Mouse (Mus musculus) kidney, postnatal 25 days (tissue): ENCODE data around the gene Ptprr.

ENCODE experiments used
- DNase-seq, 2 experiments: peaks; one replicate each; pipeline ENCODE4 v3.0.0; 2021; ENCODE audit warnings: mixed read lengths in 2 of 2

Gene Ptprr

GRCm38 (mm10) chr10:116199035-116199434, 181.0 kb downstream of the Ptprr start:
- peak; percentile 23 to 36 for DNase-seq

DNA sequence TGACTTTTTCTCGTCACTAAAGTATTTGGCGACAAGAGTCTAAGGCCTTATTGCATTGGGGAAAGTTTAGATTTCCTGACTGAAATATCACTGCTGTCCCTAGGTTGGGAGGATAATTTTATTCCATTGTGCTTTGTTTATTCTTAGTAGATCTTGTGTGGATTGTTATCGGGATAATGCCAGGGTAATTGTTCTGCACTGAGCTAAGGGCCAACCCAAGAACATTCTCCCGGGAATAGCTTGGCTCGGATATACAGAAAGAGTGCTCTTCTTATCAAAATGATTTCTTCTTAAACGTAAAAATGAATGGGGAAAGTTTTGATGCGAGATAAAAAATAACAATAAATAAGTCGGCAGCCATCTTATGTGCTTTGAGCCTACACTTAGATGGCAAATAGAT, 183.5 kb downstream of the Ptprr start:
- no peak for DNase-seq

- peak; percentile 54 to 73 for DNase-seq
Observed at GRCm38 (mm10) chr10:116205580-116206358, 187.8 kb downstream of the Ptprr start.

GRCm38 (mm10) chr10:116206449-116206848, 188.4 kb downstream of the Ptprr start:
- peak; percentile 23 to 57 for DNase-seq

DNA sequence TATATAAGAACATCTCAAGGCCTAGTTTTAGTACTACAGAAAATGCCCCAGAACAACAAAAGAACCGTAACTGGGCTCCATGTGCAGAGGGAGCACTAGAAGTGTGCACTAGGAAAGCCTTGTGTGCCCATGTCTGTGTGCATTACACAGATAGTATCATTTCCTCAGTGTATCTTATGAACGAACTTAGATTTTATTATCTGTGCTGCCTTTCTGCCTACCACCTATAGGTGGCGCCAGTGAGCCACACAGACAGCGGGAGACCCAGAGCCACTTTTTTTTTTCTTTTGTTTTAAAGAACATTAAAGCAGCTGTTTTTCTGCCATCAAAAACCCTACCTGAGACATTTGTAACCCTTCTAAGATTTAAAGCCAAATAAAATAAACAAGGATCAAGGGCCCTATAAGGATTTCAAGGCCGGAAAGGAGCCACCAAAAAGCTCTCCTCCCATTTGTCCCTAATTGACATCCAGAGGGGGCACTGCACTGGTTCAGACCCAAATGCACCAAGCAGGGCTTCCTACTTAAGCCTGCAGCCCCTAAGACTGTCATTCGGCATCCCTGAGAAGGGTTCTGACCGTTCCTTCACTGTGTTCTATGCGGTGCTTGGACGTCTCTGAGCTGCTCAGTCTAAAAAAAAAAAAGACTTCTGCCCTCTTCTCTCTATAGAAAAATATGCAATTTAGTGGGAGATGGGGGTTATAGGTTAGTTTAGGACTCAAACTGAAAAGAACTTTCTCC, 190.1 kb downstream of the Ptprr start:
- peak; percentile 60 to 67 for DNase-seq

DNA sequence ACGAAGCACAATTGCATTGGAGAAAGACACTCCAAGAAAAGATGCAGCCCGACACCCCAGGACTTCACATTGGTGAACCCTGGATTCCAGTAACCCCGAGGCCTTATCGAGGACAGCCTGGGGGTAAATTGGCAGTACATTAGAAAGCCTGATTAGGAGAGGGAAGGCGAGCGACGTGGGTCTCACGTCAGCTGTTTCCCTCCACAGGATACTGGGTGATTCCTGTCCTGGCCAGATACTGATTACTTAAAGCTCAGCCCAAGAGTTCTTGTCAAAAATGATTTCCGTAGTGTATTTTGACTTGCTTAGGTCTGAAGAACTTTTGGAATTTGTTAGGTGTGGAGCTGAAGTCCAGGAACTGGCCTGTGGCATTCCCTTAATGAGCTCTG, 190.7 kb downstream of the Ptprr start:
- DNase-seq = peak; percentile 36 to 64

DNA sequence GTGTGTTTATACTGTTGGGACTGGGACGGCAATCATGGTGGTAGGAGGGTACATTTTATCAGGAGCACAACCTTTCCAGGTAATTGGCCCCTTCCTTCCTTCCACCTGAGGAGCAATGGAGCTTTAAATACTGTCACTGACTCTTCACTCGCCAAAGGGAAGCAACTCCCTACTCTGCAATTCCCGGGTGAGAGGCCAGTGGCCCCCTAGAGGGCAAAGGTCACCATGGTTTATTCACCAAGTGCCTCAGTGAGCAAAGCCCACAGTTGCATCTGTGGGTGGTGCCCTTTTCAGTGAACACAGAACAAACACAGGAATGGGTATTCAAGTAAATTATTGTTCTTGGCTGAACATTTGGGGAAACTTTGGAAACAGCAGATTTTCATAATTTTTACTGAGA, 194.1 kb downstream of the Ptprr start:
- DNase-seq = peak in 1 of 2 experiments; percentile 12

DNA sequence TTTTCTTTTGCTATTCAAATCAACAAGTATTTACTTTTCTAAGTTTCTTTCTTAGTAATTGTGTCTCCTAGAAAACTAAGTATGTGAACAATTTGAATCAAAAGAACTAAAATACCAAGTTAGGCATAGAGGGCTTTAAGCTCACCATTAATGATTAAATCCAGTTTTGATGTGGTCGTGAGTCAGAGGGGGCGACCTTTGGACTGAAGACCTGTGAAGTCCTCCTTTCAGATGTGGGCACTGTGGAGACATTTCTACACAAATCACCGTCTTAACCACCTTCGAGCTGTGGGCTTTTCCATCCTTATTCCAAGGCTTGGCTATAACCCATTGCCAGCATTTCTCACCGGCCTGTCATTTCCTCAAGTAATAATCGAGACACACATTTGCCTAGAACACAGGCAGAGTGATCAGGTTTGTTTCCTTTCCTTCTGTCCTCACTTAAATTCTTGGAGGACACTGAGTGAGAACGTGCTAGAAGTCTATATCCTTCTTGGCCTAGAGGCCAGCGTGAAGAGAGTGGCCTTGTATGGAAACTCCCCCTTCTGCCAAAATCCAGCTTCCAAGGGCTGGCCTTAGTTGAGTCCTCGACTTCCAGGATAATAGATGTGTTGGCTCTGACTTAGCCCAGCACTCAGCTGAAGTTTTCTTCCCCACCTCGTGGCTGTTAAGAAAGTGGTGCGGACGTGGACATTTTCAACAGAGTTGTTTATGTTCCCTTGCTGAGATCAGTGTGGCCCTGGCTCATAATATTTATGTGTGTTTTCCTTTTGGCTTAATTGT, 202.5 kb downstream of the Ptprr start:
- DNase-seq = peak; percentile 73 to 83

DNA sequence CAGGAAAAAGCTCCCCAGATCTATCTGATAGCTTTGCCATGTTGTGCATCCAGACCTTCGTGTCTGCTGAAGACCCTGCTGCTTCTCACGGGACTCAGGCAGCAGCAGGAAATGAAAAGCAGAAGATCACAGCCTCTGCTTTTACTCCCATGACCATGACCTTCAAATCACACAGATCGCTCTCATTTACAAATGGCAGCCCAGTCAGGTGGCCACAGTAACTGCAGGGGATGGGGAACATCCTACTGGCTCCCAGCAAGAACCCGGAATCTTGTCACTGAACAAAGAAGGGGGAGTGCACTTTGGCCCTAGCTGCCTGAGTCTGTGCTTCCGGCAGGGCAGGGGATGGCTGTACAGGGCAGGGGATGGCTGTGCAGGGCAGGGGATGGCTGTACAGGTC, 217.3 kb downstream of the Ptprr start:
- DNase-seq = no peak

- no peak for DNase-seq
Observed at GRCm38 (mm10) chr10:116242200-116242599, 224.2 kb downstream of the Ptprr start.

GRCm38 (mm10) chr10:116243373-116243772, 225.4 kb downstream of the Ptprr start:
- DNase-seq = peak in 1 of 2 experiments; percentile 44

DNA sequence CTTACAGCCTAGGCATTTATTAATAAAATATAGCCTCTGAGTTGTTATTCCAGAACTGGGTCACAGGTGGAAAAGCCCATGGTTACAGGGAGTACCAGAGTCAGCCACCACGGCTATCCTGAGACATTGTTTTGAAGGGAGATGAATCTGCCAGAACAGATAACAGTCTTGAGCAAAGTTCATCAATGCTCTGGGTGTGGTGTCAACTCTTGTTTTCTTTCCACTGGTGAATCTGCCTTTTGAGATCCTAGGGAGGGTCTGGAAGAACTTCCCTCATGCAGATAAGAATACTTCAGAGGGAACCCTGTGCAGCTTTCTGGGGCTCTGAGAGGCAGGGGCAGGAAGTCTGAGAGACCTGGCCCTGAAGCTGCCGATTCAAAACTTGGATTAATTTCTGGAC, 227.6 kb downstream of the Ptprr start:
- no peak for DNase-seq

DNA sequence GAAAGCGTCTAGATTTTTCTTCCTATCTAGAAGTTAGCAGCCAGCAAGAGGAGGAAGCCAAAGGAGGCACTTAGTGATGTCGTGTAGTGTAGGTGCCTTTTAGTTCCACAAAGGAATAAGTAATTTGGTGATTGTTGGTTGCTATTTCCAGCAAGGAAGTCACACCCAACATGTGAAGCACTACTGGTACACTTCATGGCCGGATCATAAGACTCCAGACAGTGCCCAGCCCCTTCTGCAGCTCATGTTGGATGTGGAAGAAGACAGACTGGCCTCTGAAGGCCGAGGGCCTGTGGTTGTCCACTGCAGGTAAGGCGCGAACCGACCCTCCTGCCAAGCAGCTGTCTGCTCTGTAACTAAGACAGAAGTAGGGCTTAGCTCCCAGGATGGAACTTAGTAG, 234.7 kb downstream of the Ptprr start:
- peak in 1 of 2 experiments; percentile 47 for DNase-seq

- no peak for DNase-seq
Observed at GRCm38 (mm10) chr10:116253972-116254371, 236.0 kb downstream of the Ptprr start.

GRCm38 (mm10) chr10:116259298-116259697, 241.3 kb downstream of the Ptprr start:
- DNase-seq = no peak

DNA sequence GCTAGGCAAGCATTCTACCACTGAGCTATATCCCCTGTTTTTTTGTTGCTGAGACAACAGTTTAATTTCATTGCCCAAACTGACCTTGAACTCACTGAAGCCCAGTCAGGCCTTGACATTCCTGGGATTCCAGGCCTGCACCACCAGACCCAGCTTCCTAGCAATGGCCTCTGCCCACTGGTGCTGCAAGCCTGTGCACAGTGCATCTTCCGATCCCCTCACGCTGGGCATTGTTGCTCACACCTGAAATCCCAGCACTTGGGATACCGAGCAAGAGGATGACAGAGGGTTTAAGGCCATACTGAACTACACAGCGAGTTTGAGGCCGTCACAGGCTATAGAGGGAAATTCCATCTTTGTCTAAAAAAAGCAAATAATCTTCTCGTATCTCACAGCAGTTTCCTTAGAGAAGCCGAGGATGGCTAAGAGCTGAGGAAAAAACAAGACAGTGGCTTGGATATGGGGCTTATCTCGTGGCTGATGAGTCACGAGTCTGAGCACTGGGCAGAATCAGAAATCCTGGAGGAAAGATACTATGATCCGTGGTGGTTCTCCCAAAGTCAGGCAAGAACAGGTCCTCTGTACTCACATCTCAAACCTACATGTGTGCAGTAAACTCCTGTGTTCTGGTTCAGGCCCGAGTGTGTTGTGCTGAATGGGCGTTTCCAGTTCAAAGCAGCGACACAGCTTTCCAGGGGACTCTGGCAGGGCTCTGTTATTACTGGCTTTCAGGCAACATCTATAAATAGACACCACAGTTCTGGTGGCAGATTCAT, 242.8 kb downstream of the Ptprr start:
- peak; percentile 59 to 74 for DNase-seq

- no peak for DNase-seq
Observed at GRCm38 (mm10) chr10:116261559-116261958, 243.5 kb downstream of the Ptprr start.

GRCm38 (mm10) chr10:116264521-116264920, 246.5 kb downstream of the Ptprr start:
- DNase-seq = peak; percentile 21 to 42

DNA sequence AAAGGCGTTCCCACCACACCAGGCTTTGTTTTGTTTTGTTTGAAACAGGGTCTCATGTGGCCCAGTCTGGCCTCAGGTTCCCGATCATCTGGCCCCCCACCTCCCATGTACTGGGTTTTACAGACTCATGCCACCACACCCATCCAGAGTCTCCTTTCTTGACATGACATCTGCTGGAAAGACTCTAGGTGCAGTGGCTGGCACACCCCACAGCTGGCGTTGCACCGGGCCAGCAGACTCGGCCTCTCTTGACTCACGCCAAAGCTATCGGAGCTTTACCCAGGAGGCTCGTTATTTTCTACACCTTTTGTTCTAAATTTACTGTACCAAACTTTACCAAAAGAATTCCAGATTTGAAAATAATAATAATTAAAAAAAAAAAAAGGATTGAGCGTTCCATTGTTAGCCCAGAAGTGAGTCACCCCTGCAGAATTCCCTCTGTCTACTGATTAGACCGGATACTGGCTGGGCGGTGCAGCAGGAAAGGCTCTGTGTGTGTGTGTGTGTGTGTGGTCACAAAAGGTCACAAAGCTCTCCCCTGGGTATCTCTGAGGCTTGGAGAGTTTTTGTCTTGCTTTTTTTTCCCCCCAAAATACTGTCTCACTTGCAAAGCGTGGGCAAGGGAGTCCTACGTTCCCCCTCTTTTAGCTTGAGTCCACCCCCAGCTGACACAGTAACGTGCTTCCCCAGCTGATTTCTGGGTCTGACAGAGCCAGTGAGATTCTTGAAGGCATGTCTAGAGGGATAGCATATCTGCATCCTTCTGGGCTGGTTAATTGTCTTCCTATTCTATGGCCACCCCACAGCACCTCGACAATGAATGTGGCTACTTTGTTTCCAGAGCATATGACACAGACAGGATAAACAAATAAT, 248.8 kb downstream of the Ptprr start:
- DNase-seq = peak; percentile 78 to 86

DNA sequence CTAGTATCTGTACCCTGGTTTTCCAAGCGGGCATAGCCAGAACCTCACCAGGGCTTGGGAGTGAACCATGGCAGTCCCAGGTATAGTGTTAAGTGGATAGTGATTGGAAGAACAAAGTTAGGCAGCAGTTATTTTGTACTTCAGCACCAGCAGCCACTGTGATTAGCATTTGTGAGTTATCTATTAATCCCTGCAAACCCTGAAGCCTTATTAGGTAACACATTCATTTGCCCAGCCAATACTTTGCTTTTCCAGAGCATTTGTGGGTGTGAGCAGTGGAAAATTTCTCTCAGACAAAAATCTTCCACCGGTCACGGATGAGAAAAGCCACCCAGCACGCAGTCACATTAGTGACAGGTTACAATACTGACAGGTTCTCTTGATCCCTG, 249.4 kb downstream of the Ptprr start:
- peak; percentile 69 to 79 for DNase-seq

DNA sequence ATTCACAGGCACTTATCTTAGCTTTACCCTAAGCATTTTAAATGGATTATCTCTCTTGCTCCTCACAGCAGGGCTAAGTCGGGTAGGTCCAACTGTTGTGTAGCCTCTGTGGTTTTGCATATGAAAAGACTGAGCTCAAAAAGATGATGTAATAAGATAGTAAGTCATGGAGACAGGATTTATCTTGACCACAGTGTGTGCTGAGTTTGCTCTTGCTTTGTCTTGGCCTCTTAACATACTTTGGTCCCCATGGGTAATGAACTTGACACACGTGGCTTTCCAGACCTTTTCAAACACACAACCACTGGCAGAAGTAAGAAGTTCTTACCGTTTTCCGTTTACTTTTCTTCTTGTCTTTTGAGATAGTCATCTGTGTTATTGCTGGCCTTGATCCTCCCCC, 250.3 kb downstream of the Ptprr start:
- no peak for DNase-seq
